Mouse (Mus musculus): ENCODE data around the gene Smad3.

- no peak for TF ChIP-seq CTCF (IDR thresholded peaks at IDR 0.05; ENCODE audit: control insufficient read depth, insufficient read depth, insufficient read length)
- TF ChIP-seq CEBPB (IDR thresholded peaks at IDR 0.05; ENCODE audit: low read depth): no peak
- no peak for TF ChIP-seq MAX (IDR thresholded peaks at IDR 0.05)
- no peak for TF ChIP-seq MYOD1 (IDR thresholded peaks at IDR 0.05; ENCODE audit: control insufficient read depth, insufficient read length, low read depth)
- TF ChIP-seq USF1 (IDR thresholded peaks at IDR 0.05; ENCODE audit: low read depth): no peak
- no peak for TF ChIP-seq MYOG (IDR thresholded peaks at IDR 0.05; ENCODE audit: control insufficient read depth, extremely low read depth, insufficient read length)
Measured at GRCm38 (mm10) chr9:63687413-63688015, 70.3 kb downstream of the Smad3 start.
